Mouse (Mus musculus): ENCODE data around the gene Catsper4. TPM values are rescaled to one million over a fixed set of nuclear protein-coding genes. Genes with fewer than 3 reads are reported as not detected.
A peak's percentile ranks its signal among the peaks of the same experiment; 100 is the strongest.

Gene Catsper4
- total RNA-seq, 2 experiments from 2014 or later: not detected

DNA sequence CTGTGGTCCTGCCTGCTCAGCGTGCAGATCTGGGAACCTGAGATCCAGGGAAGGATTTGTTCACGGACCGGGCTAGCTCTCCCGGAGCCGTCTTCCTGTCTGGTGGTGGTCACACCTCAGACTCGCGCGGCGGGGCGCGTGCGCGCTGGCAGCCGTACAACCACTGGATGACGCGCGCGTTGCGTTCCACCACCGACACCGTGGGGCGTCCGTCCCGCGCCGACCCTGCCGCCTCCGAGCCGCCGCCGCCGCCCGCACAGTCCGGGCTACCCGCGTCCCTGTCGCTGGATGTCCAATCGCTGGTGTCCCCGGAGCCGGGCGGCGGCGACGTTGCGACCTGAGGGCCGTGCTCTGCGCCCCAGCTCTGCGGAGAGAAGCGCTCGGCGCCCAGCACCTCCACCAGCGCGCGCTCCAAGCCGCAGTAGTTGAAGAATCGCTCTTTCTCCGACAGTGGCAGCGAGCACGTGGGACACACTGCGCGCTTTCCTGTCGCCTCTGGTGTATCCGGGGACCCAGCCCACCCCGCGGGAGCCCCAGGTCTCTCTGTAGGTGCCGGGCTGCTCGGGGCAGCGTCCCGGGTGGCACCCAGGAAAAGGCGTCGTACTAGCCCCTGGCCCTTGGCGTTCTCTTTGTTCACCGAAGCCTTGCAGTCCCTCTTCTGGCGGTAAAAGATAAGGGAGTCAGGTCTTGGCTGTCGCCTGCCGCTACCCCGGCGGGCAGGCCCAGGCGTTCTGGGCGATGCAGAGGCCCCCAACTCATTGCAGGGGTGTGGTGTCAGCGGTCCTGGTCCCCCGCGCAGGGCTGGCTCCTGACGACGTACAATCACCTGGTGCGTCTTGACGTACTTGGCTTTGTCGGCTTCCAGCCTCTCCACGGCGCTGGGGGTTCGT, 24.3 kb upstream of the Catsper4 start:
- no peak for ATAC-seq (replicated peaks; ENCODE audit: low FRiP score, poor library complexity, severe bottlenecking)

DNA sequence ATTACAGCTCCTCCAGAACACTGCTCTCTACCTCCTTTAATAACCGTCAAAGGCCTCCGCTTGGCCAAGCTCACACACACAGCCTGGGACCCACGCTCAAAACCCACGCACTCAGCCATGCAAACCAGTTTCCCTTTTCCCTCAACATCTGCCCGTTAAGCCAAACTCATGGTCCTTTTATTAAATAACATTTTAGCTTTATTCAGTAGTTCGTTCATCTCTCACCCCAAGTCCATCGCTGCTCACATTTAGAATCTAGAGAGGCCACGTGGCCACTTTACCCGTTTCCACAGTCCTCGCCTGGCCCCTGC, 23.7 kb upstream of the Catsper4 start:
- no peak for ATAC-seq (replicated peaks; ENCODE audit: low FRiP score, poor library complexity, severe bottlenecking)

DNA sequence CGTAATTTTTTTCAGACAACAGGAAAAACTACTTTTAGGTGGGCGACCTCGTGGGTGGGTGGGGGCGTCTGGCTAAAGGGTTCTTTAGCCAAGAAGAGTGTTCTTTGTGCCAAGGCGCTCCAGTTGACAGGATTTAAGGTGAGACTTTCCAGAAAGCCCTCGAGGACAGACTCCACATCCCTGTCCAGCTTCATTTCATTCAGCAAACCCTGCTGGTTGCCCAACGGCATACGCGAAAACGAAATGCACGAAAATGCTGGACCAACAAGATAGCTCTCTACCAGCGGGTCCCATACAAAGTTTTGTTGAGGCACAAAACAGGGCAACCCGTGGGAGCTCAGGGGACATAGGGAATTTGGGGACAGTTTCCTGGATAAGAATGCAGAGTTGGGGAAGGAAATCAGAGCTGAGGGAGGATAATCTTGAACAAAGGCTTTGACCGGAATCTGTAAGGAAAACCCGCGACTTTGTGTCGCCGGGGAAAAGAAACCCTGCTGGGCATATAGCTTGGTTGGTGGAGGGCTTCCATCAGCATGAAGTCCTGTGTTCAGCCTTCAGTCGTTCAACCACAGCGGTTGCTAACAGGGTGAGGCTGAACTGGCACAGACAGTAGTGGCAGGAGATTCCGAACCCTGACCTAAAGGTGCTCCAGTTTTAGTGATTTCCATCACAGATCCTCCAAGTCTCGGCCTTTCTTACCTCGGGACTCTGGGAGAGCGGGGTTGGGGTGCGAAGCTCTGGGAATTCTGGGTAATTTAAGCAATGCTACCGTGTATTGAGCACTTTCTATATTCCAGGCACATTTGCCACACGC, 23.1 kb upstream of the Catsper4 start:
- no peak for ATAC-seq (replicated peaks; ENCODE audit: low FRiP score, poor library complexity, severe bottlenecking)

DNA sequence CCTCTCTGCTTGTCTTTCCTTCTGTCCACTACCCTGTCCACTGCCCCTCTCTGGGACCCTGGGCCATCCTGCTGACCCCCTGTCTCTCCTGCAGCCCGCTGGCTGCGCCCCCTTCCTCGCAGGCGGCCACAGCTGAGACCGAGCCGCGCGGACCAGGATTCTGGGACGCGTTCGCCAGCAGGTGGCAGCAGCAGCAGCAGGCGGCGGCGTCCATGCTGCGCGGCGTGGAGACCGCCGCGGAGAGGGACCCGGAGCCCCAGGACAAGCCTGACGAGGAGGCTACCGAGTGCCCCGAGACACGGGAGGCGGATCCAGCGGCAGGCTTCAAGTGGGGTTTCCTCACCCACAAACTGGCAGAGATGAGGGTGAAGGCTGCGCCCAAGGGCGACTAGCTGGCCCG, 22.5 kb upstream of the Catsper4 start:
- 0 out of 2 replicates have a peak, but pooled peaks have one; percentile 38 for ATAC-seq (replicated peaks; ENCODE audit: low FRiP score, poor library complexity, severe bottlenecking)

DNA sequence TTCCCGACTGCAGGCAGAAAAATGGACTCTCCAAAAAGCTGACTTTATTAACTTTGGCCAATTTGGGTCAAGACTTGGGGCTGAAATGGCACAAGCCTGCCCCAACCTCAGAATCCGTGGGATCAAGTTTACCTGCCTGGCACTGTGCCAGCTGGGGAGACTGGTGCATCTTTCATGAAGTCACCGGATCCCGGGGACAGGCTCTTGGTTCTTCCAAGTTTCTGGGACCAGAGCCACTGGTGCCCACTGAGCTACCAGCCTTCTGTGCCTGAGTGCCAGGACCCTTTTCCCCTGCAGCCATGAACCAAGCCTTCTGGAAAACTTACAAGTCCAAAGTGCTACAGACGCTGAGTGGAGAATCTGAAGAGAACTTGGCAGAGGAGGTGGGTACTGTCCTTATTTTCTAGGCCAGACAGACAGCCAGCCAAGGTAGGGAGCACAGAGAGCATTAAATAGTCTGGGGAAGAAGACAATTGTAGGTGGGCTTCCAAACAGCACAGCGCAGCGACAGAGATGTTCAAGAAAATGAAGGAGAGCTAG, 19.6 kb upstream of the Catsper4 start, which contains the start of gene Gm30191:
Gm30191 (plus strand) TSS at position 217 of the 540 bp plus-strand sequence.
- no peak for ATAC-seq (replicated peaks; ENCODE audit: low FRiP score, poor library complexity, severe bottlenecking)

DNA sequence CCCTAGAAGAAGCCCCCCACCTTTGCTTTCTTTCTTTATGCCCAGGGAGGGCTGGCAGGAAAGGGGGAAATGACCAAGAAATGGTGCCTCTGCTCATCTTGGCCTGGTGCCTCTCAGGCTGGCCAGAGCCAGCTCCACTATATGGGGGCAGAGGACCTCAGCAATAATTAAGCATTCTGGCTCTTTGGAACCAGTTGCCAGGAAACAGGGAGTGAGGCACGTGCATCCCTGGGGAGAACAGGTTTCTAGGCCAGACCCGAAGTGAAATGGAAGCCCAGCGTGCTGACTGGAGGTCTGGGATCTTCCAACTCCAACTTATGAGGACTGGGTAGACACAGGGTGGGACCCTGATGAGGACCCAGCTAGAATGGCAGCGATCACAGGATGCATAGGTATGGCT, 19.1 kb upstream of the Catsper4 start:
- no peak for ATAC-seq (replicated peaks; ENCODE audit: low FRiP score, poor library complexity, severe bottlenecking)

DNA sequence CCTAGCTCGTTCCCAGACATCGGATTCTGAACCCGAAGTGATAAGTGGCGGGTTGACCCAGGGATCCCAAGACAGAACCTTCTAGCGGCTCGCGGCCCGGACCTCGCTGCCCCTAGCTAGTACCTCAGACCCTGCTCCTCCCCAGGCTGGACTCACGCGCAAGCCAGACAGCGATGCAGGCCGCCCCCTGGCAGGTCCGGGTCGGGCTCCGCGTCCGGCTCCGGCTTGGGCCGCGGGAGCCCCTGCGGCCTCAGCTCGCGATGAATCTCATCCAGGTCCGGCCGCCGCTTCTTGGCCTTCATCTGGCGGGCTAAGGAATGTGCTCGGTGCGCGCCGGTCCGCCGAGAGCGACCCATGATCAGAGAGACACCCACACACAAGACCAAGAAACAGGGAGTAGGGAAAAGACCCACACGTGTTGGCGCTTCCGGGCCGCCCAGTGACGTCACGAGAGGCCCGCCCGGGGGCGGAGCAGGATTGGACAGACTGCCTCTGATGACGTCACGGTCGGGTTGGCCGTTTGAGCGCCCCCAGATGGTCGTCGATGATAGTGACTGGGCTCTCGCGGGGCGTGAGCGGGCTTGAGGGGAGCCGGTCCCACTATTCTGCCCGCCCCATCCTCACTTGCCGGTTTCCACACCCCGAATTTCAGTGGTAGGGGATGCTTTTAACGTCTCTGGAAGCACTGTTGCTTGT, 18.1 kb upstream of the Catsper4 start, which contains the start of gene Zfp593:
Zfp593 (minus strand) TSS at position 445 of the 696 bp plus-strand sequence.
- peak; percentile 85 for ATAC-seq (replicated peaks; ENCODE audit: low FRiP score, poor library complexity, severe bottlenecking)

DNA sequence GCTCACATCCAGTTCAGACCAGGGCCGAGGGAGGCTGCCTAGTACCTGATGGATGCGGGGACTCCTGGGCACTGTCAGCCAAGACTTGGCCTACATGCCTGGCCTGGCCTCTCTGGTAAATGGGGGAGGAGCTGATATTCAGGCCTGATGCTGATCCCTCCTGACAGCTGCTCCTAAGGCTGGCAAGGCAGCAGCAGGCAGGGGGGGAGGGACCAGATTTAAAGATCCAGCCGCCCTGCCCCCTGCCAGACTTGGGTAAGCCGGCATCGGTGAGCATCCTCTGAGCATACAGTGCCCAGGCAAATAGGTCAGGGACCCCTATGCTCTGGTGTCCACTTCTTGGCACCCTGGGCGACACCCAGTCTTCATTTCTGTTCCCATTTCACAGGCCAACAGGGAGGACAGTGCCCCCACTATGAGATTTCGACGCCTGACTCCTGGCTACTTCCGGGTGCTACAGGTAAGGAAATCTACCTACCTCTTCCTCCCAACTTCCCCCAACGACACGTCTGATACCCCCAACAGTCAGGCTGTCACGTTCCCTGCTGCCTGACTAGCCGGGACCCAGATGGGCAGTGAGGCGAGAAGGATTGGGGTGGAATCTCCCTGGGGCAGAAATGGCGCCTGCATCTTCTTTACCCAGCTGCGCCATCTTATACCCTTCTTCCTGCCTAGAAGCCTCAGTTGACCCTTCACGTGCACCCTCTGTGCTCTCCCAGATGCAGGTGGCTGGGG, 16.5 kb upstream of the Catsper4 start, which contains the start of gene E130218I03Rik:
E130218I03Rik (plus strand) TSS at position 147 of the 735 bp plus-strand sequence.
- ATAC-seq (replicated peaks; ENCODE audit: low FRiP score, poor library complexity, severe bottlenecking): no peak

DNA sequence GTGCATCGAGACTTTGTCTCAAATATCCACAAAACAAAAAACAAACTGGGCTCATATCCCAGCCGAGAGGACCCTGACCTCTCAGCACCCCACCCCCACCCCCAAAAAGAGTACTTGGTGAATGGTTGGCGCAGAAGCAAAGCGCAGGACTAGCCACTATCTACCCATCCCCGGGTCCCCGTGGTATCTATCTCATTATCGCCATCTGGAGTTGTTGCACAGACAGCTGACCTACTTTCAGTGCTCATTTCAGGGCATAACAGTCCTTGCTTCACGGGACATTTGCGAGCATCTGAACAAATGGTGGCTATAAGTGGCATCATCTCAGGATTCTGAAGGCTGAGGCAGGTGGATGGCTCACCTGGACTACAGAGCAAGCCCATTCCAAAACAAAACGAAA, 11.5 kb upstream of the Catsper4 start:
- no peak for ATAC-seq (replicated peaks; ENCODE audit: low FRiP score, poor library complexity, severe bottlenecking)

DNA sequence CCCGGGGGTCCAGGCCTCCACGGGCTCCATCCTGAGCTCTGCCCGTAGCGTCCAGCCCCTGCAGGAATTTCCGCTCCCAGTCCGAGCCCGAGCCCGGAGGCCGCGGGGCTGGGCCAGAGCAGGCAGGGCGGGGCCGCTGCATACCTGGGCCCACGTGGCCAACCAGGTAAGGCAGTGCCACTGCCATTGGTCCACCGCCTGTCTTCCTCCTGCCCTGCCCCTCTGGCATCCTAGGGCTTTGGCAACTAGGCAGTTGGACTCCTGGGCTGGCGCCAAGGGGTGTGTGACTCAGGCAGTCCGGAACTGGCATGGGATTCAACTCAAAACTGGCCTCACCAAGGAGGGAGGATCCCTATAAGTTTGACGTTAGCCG, 11.1 kb upstream of the Catsper4 start, which contains the start of gene Cnksr1:
Cnksr1 (minus strand) TSS at position 121 of the 373 bp plus-strand sequence.
- ATAC-seq (replicated peaks; ENCODE audit: low FRiP score, poor library complexity, severe bottlenecking): no peak

DNA sequence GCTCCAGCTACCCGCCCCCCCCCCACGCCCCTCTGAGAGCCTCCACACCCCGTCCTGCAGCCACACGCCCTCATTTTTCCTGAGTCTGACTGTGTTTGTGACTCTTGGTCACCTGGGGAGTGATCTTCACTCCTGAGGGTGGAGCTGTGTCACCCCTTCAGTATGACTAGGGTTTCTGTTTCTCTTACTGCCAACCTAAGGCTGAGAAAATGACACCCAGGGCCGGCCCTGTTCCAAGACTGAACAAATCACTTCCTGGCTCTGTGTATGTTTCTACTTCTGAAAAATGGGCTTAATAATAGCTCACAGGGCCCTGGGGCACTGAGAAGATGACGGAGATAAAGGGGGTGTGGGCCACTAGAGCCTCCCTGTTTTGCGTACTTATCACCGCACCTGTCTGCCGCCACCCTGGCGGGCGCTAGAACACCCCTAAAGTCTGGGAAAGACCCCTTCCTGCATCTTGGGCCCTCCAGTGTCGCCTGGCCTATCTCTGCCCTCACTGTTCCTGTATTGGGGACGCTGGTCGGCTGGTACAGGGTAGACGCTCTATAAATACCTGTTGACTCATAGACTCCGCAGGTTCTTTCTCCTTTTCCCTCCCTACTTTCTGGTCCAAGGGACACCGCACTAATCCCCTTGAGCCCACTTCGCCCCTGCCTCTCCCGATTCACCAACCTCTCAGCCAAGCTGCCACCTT, 10.5 kb upstream of the Catsper4 start:
- ATAC-seq (replicated peaks; ENCODE audit: low FRiP score, poor library complexity, severe bottlenecking): no peak

DNA sequence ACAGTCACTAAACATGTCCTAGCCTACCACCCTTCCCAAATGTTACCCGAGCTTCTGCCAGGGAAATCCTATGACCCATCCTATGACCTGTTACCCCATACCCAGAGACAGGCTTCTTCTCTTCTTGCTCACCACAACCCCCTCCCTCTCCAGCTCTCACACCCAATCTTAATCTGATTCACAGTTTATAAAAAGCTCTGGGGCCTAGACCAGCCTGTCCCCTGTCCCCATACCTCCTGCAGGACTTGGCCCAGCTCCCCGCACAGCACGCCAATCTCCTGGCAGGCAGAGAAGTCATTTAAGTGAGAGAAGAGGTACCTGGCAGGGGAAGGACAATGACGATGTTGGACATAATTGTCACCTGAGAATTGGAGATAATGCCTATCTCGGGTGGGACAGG, 7.7 kb upstream of the Catsper4 start:
- no peak for ATAC-seq (replicated peaks; ENCODE audit: low FRiP score, poor library complexity, severe bottlenecking)

DNA sequence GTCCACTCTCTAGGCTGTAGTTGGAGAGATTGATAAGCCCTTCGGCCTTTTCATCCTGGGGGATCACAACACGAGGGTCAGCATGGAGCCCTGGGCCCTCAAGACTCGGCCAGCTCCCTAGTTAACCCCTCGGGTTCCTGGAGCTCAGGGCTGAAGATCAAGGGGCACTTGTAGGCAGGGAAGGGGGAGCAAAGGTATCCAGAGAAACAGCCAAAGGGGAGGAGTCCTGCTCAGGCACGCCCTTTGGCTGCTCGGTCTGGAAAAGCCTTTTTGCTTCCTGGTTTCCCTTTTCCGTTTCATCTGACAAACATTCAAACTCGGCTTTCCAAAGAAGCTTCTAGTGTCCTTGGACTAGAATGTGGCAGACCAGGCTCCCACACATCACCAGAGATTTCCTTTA, 3.2 kb upstream of the Catsper4 start:
- no peak for ATAC-seq (replicated peaks; ENCODE audit: low FRiP score, poor library complexity, severe bottlenecking)

DNA sequence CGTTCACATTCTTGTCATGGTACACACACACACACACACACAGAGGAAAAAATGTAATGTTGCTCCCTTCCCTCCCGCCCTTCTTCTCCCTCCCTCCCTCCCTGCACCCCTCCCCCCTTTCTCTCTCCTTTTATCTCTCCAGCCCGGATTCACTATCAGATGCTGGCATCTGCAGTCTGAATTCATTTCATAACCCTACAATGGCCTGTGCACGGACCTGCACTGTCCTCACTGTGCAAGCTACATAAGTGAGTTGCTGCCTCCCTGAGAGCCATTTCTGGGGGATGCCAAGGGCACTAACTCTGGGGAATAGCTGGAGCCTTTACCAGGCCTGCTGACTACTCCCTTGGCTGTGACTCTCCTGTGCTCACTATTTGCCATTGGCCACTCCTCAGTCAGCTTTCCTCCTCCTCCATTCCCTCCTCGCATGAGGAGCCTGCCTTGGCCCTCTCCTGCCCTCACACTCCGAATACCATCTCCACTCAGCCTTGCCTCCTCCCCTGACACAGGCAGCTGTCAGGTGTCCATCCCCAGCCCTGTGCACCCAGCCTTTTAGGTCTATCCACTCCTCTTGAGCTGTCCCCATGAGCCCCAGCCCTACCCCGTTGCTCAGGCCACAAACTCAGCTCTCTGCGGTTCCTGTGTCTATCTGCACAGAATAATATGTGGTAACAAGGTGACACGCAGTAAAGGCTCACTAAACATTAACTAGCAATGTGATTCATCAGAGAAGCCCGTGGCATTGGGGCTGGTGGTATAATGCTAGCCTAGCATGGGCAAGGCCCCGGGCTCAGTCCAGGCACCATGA, 4.2 kb downstream of the Catsper4 start:
- no peak for ATAC-seq (replicated peaks; ENCODE audit: low FRiP score, poor library complexity, severe bottlenecking)

DNA sequence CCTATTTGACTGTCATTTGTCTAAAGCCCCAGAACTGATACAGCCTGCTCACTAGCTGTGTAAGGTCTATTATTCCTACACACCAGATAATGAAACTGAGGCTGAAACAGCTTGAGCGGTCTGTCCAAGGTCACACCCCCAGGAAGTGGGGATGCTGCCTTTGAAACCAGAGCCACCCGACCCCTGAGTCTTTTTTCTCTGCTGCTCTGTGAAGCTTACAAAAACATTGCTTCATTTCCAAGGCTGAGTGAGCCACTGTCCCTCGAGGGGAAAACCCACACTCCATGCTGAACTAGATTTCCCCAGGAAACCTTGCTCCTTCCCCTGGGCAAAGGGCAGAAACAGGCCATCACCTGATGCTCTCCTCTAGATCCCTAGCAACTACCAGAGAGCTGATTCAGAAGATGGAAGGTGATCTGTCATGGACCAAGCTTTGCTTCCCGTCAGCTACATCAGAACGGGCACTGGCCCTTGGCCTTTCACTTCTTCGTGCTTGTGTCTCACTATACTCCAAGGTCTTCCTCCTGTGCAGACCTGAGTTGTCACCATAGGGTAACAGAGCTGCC, 20.6 kb downstream of the Catsper4 start:
- ATAC-seq (replicated peaks; ENCODE audit: low FRiP score, poor library complexity, severe bottlenecking): no peak

DNA sequence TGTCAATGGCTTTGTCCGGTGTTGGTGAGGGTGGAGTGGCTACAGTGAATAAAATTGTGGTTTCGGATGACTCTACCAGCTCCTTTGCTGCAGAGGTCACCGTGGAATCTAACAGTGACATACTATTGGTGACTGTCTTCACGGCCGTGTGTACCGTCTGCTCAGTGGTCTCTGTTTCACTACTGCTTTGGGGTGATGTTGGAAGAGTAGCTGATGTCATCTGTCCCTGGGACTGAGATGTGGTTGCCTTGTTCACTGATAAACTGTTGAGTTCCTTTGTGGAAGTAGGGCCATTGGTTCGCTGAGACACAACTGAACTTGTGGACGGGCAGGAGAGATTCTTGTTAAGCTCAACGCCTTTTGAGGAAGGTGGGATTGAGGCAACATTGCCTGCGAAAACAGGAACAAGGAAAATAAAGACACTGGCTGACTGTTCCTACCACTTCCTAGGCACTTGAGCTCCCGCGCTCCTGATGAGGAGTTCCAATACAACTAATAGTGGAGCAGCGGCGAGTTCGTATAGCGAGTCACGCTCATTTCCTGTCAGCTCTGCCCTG, 23.8 kb downstream of the Catsper4 start:
- ATAC-seq (replicated peaks; ENCODE audit: low FRiP score, poor library complexity, severe bottlenecking): no peak

DNA sequence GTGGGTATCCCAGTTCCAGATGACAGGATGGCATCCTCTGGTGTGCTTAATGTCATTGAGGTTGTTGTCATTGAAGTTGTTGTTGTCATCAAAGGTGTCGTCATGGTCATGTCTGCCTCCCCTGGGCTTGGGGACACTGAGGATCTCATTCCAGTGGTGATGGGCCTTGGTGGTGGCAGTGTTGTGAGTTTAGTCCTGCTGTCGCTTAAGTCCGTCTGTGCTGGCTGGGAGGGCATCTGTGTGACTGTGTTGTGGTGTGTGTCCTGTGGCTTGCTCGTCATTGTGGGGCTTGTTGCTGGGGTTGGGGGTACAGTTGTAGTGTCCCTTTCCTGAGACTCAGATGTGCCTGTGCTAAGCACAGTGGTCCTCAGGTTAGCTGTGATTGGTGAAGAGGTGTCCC, 24.3 kb downstream of the Catsper4 start, which contains the start of gene Gm7534:
Gm7534 (minus strand) TSS at position 101 of the 400 bp plus-strand sequence.
- ATAC-seq (replicated peaks; ENCODE audit: low FRiP score, poor library complexity, severe bottlenecking): no peak
